Mouse (Mus musculus) neutrophil, adult 83 days (primary cell): ENCODE data around the gene Lgalsl. TPM values are rescaled to one million over a fixed set of nuclear protein-coding genes. Genes with fewer than 3 reads are reported as not detected.

ENCODE experiments used
- total RNA-seq, 2 experiments: library from RNA; stranded (reverse); gene quantifications; one replicate each; pipeline ENCODE4 v1.2.4; 2023

Lgalsl gene
- total RNA-seq: 1 to 10 TPM; 2.9 to 4.5 TPM

GRCm38 (mm10) chr11:20830686-20831505, at the start of gene Lgalsl:
TSS of gene Lgalsl (minus strand) at chr11:20831056.

Other genes with a start within 250 kb of the Lgalsl start
- 10 to 100 TPM; 57.5 to 57.9 TPM for gene Aftph, start 89.5 kb downstream of the Lgalsl start, total RNA-seq